Mouse (Mus musculus): ENCODE measurements around the gene Cela1. TPM values are rescaled to one million over a fixed set of nuclear protein-coding genes. Genes with fewer than 3 reads are reported as not detected.

The Cela1 gene
- total RNA-seq, 2 experiments from 2014 or later = 87.7 to 168 TPM

DNA sequence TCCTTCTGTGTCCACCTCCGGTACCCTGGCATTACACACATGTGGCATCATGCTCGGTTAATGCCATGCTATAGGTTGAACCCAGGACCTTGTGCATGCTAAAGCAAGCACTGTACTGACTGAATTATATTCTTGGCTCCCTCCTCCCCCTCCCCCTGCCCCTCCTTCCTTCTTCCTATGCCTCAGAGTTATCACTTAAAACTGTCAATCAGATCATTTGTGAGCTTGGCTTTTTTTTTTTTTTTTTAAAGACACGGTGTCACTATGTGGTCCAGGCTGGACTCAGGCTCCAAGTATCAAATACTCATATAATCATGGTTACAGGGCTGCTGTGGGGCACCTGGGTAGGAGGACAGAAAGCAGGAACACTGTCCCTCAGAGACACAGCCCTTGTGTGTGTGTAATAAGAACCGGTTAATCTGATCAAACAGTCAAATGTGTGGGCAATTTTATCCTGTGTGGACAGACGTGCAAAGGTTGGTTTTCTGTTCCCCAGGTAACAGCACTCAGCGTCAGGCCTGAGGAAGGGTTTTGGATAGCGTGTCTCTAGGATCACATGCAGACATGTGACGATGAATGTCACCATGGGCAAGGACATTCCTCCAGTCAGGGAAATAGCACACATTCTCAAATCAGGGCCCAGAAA is 20.8 kb upstream of the Cela1 start:
- ATAC-seq (replicated peaks; ENCODE audit: low FRiP score, low TSS enrichment, poor library complexity, severe bottlenecking) = 0 out of 2 replicates have a peak, but pooled peaks have one; percentile 15

DNA sequence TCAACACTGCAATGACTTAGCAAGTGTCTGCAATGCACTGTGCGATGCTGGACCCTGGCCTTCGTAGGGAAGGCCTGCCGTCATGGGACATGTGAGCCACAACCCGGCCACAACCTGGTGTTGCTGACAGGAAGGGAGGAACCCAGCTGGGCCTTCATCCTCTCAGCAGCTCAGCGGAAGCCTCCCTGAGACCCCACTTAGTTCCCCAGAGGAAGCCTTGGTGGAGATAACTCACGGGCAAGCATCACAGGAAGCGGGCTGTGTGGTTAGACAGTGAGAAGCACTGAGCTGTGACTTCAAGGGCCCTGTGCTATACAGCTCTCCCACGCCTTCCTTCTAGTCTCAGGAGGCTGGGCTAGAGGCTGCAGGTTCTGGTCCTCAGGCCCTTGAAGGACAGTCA is 18.5 kb upstream of the Cela1 start:
- peak; percentile 54 for ATAC-seq (replicated peaks; ENCODE audit: low FRiP score, low TSS enrichment, poor library complexity, severe bottlenecking)

DNA sequence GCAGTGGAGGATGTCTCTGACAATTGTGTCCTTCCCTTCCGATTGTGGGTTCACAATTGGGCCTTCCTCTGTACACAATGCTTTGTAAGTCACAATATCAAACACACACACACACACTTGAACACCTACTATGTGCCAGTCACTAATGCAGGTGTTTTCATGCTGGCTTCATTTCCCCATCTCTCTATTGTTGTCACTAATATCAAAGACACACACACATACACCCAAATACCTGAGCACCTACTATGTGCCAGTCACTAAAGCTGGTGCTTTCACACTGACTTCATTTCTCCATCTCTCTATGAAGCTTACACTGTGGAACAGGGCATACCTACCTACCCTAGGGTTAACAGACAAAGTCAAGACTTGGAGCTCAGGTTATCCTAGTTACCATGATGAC is 17.7 kb upstream of the Cela1 start:
- no peak for ATAC-seq (replicated peaks; ENCODE audit: low FRiP score, low TSS enrichment, poor library complexity, severe bottlenecking)

DNA sequence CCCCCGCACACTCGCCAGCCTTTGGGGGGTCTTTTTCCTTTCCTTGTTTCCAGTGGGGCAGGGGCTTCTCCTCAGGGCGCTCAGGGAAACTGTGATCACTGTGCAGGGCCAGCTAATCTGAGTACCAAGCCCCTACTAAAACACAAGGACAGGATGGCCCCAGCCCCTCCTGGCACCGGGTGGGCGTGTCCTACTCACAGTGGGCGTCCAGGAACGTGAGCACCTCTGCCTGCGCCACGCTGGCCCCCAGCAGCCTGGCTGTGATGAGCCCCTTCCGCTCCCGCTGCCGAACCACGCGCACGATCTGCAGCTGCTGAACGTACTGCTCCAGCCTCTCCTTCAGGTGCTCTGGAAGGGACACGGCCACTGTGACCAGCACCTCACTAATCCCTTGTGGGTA is 16.2 kb upstream of the Cela1 start:
- no peak for ATAC-seq (replicated peaks; ENCODE audit: low FRiP score, low TSS enrichment, poor library complexity, severe bottlenecking)

DNA sequence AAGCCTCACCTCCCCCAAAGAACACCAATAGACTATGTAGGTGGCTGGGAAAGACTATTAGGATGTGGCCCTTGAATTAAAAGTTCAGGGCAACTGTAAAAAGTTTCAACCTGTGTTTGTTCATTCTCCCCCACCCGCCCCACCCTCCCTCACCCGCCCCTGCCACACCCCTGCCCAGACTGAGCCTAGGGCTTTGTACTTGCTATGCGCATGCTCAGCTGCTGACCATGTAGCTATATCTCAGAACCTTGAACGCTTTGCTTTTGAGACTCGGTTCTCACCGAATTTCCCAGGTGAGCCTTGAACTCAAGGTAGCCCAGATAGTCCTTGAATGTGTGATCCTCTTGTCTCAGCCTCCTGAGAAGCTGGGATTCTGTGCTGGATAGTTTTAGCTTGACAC is 14.1 kb upstream of the Cela1 start:
- no peak for ATAC-seq (replicated peaks; ENCODE audit: low FRiP score, low TSS enrichment, poor library complexity, severe bottlenecking)

DNA sequence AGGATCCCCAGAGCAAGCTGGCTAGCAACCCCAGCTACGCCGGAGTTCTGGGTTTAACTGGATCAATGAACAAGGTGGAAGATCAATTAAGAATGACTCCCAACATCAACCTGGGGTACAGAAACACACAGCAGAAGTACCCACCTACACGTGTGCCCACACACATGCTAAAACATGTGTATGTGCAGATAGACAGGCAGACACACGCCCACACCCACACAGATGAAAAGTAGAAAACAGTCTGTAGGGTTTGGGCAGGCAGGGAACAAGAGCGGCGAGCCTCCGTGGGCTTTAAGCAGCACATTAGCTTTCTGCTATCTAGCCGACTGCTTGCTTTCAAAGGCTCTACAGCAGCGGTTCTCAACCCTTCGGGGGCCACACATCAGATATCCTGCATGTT is 13.4 kb upstream of the Cela1 start:
- peak; percentile 38; the same call in 1 of the 2 replicates for ATAC-seq (replicated peaks; ENCODE audit: low FRiP score, low TSS enrichment, poor library complexity, severe bottlenecking)

DNA sequence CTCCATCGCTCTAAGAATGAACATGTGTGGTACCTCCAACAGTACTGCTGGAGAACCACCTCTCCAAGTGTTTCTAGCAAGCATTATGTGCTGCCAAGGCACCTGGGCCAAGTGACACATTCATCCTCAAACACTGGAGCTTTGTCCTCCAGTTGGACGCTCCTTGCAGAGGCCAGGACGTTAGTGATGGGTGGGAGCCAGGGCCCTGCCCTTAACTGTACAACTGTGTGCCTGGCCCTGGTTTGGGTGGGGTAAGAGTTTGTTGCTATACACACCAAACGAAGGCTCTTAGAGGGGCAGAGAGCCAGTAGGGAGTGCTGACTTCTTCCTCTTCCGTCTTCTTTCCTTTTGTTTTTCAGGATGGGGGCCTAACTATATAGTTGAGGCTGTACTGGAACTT is 12.7 kb upstream of the Cela1 start:
- no peak for ATAC-seq (replicated peaks; ENCODE audit: low FRiP score, low TSS enrichment, poor library complexity, severe bottlenecking)

DNA sequence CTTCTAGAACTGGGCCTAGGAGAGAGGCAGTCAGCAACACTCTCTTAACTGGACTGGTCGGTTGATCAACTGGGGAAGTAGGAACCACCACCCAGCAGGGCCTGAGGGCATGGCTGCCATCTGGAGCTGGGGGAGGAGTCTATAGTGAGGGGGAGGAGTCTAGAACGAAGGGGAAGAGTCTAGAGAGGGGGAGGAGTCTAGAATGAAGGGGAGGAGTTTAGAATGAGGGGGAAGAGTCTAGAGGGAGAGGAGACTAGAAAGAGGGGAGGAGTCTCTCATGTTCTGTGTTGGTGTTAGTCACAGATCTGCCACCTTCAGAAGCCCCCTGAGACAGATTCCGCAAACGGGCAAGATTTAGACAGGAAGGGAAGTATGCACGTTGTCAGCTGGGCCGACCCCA is 11.7 kb upstream of the Cela1 start:
- ATAC-seq (replicated peaks; ENCODE audit: low FRiP score, low TSS enrichment, poor library complexity, severe bottlenecking) = peak; percentile 73

DNA sequence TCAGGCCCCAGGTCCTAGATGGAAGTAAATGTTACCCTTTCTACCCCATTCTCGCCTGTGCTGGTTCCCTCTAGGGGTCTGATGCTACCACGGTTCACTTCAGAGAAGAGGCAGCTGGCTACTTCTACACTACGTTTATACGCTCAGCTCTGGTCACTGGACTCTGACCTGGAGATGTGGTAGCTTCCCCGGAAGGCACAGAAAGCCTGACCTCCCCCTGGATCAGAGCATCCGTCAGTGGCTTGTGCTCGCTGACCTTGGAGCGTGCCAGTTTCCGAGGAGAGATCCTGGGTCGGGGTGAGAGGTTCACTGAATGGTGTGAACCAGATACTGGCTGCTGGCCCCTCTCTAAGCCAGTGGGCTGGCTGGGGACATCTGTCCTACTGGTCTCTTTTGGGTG is 10.4 kb upstream of the Cela1 start:
- ATAC-seq (replicated peaks; ENCODE audit: low FRiP score, low TSS enrichment, poor library complexity, severe bottlenecking) = no peak

DNA sequence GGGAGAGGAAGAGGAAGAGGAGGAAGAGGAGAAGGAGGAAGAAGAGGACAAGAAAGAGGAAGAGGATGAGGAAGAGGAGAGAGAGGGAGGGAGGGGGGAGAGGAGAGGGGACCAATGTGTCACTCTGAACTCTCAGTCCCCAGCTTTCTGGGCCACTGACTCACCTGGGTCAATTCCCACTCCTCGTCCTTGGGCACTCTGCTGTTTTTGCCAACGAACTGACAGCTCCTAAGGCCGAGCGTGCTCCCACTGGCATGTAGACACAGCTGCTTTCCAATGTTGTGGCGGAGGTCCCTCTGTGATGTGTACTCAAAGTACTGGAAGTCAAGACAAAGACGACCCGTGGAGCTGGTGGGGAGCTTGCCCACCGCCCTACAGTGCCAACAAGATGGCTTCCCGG is 6.7 kb upstream of the Cela1 start:
- no peak for ATAC-seq (replicated peaks; ENCODE audit: low FRiP score, low TSS enrichment, poor library complexity, severe bottlenecking)

DNA sequence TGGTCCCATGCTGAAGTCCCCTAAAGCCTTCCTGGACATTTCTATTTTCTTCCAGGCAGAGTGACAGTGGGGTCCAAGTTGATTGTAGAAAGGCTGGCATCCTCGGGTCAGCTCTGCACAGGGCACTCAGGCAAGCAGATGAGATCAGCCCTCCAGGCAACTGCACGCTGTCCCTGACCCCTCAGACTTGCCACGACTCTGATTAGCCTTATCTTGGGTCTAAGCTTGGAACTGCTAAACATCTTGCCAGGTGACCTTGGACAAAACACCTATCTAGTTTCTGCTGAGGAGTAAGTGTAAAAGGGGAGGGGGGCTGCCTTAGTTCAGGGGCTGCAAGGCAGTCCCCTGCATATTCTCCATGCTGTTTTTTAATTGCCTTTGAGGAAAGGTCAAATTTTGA is 4.3 kb upstream of the Cela1 start:
- no peak for ATAC-seq (replicated peaks; ENCODE audit: low FRiP score, low TSS enrichment, poor library complexity, severe bottlenecking)

DNA sequence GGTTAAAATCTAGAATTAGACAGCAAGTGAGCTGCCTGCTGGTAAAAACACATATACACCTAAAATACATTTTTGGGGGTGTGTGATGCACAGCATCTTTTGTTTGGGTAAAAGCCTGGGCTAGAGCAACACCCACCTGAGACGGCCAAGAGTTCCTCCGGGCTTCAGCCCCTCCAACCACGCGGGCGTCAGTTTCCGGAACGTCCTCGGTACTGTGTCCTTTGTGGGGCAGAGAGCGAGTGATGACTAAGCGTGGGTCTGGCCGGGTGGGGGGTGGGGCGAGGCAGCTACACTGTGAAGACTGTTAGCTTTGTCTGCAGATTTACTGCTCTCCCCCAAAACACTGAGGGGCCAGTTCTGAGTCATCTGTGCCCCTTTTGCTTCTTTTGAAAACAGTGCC is 732 bp downstream of the Cela1 start:
- peak; percentile 41 for ATAC-seq (replicated peaks; ENCODE audit: low FRiP score, low TSS enrichment, poor library complexity, severe bottlenecking)

DNA sequence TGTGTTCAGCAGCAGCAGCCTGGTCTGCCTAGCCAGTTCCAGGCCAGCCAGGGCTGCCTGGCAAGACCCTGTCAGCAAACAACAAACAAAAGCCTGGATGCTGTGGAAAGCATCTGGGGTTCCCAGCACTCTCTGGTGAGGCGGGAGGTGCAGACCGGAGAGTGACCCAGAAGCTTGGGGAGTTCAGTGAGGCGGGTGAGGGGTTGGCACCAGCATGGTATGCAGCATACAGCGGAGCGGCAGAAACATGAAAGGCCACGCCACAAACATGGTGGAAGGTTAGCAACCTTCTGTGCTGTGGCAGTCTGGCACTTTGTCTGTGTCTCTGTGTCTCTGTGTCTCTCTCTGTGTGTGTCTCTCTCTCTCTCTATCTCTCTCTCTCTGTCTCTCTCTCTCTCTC is 1.3 kb downstream of the Cela1 start:
- ATAC-seq (replicated peaks; ENCODE audit: low FRiP score, low TSS enrichment, poor library complexity, severe bottlenecking) = peak; percentile 22

DNA sequence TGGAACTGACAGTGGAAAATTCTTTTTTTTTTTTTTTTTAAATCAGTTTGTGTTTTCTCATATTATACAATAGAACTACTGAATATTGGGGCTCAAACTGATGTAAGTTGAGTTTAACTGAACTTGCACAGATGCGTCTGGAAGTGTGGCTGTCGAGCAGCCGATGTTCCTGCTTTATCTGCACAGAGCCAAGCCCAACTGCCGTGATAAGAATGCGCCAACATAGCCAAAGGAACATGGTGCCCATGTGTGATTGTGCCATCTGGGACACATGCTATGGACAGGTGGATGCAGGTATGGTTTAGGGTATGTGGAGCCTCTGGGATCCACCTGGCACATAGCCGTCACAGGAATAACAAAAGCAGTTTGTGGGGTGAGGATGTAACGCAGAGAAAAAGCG is 1.9 kb downstream of the Cela1 start:
- peak; percentile 72 for ATAC-seq (replicated peaks; ENCODE audit: low FRiP score, low TSS enrichment, poor library complexity, severe bottlenecking)

DNA sequence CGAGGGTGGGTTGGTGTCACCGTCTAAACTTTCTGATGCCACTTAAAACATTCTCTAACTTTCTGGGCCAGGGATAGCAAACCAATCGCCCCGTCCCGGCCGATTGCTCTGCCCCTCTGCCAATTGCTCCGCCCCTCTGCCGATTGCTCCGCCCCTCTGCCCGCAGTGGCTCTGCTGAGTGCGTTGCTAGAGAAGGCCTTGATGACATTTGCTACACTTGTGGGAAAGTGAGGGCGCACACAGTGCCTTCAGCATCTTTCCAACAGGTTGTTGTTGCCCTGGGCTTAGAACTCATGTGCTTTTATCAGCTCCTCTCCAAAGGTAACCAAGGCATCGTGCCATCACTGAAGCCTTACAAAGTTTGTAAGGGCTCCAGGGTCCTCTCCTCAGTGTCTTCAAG is 2.5 kb downstream of the Cela1 start:
- ATAC-seq (replicated peaks; ENCODE audit: low FRiP score, low TSS enrichment, poor library complexity, severe bottlenecking) = peak; percentile 60

DNA sequence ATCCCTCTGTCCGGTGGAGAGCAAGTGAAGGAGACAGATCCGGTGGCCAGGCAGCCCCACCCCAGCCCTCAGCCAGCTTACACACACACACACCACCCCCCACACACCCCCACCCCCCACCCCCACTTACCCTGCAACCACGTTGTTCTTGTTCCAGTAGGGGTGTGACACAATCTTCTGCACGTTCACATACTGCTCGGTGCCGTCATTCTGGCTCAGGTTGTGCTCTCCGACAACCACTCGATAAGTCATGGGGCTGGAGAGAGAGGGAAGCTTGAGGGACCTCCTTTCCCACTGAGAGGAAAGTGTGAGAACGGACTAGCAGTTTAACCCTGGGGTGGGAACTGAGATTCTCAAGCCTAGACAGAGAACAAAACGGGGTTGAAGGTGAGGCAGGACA is 3.3 kb downstream of the Cela1 start:
- no peak for ATAC-seq (replicated peaks; ENCODE audit: low FRiP score, low TSS enrichment, poor library complexity, severe bottlenecking)

DNA sequence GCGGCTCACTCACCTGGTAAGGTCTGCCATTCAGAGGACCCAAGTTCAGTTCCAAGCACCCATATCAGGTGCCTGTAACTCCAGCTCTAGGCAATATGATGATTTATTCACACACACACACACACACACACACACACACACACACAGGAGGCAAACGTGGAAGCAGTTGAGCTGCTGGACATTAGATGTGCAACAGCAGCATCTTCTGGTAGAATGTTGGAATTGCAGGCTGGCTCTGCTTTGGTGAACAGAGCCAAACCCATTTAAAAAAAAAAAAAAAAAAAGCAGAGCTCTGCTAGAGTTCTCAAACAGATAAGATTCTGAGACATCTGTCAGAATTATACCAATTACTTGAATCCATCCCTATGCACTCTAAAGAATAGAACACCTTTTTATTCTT is 4.7 kb downstream of the Cela1 start:
- ATAC-seq (replicated peaks; ENCODE audit: low FRiP score, low TSS enrichment, poor library complexity, severe bottlenecking) = peak; percentile 23

DNA sequence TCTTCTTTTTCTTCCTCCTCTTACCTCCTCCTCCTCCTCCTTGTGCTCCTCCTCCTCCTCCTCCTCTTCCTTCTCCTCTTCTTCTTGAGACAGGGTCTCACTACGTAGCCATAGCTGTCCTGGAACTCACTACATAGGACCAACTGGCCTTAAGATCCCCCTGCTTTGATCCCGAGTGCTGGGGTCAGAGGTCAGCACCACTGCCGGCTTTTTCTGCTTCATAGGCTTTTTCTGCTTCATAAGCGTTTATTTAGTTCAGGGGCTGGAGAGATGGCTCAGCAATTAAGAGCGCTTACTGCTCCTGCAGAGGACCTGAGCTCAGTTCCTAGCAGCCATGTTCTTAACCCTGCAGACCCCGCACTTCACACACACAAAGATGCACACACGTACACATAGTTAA is 6.0 kb downstream of the Cela1 start:
- no peak for ATAC-seq (replicated peaks; ENCODE audit: low FRiP score, low TSS enrichment, poor library complexity, severe bottlenecking)

DNA sequence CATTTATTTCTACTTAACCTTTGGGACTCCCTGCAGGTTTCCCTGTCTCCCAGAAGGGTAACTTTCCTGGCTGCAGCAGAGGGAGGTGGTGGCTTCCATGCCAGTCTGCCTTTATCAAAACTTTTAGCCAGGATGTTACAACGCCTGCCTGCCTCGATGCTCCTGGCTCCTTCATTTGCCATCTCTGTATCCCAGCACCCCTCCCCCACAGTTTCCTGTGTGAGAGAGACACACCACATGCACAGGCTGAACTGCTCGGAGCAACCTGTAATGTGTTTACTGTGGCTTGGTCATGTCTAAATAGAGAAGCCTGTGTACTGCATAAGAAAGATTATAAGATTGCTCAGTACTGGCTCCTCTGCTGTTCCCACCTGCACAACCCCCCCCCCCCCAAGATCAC is 7.3 kb downstream of the Cela1 start:
- no peak for ATAC-seq (replicated peaks; ENCODE audit: low FRiP score, low TSS enrichment, poor library complexity, severe bottlenecking)

DNA sequence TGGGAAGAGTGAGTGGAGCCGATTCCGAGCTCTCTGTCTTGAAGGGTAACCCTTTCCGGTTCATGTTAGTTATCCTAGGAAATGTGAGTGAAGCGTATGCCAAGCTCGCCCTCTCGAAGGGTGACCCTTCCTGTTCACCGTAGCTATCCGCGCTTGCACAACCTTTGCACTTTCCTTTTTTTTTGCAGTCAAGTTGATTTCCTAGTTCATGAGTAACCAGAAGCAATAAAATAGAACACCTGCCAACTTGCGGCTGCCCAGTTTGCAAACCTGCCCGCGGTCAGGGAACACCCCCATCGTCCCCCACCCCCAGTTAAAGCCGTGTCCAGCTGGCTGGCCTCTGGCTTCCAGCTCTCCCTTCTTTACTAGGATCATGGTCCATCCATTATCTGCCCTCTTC is 8.7 kb downstream of the Cela1 start:
- ATAC-seq (replicated peaks; ENCODE audit: low FRiP score, low TSS enrichment, poor library complexity, severe bottlenecking) = no peak

DNA sequence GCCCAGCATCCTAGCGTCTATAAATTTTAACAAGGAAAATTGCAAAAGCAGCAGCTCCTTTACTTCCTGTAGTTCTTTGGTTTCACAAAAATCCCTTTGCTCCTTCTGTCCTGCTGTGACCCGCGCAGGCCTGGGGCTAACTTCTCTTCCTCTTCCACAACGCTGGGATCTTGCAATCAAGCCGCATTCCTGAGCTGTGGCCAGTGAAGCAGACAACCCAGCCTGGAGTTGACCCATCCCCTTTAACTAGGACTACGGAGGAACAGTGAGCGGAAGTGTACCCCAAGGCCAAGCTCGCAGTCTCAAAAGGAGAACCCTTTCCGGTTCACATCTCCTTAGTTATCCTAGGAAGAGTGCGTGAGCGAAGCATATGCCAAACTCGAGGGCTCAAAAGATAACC is 9.1 kb downstream of the Cela1 start:
- no peak for ATAC-seq (replicated peaks; ENCODE audit: low FRiP score, low TSS enrichment, poor library complexity, severe bottlenecking)

DNA sequence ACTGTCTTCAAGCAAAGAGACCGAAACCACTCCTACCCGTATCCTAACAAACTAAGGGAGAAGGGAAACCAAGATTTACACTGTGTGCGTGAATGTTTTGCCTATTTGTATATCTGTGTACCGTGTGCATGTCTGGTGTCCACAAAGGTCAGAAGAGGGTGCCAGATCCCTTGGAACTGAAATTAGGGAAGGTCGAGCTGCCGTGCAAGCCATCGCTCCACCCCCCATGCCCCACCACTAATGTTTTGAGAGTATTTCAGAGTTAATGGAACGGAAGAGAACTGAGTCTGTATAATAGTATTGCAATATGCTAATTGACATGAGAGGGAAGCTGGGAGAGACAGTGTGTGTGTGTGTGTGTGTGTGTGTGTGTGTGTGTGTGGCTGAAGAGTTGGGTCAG is 10.0 kb downstream of the Cela1 start:
- ATAC-seq (replicated peaks; ENCODE audit: low FRiP score, low TSS enrichment, poor library complexity, severe bottlenecking) = no peak
